Mouse (Mus musculus) small intestine, adult 2 months (tissue): ENCODE results near the gene Snupn.
"Not testable (repeated sequence)": the region's sequence is repeated elsewhere in the genome, so short reads cannot be mapped to it uniquely, and the experiment has no call there.

Experiments
- CTCF ChIP-seq: fragments of 200-500 bp; IDR thresholded peaks from 2 replicates; pipeline ENCODE4 v1.5.1; 2012; ENCODE audit warnings: low read depth, mild to moderate bottlenecking, control low read depth, inconsistent platforms, low read length, moderate library complexity, mixed read lengths; ENCODE audit not compliant: insufficient replicate concordance, insufficient read length; ENCODE audit errors: extremely low read depth
- POLR2A ChIP-seq: fragments of 200-500 bp; IDR thresholded peaks from 2 replicates; pipeline ENCODE4 v1.6.1; 2012; ENCODE audit warnings: low read depth, mild to moderate bottlenecking, control low read depth, inconsistent platforms, low read length, moderate library complexity

DNA sequence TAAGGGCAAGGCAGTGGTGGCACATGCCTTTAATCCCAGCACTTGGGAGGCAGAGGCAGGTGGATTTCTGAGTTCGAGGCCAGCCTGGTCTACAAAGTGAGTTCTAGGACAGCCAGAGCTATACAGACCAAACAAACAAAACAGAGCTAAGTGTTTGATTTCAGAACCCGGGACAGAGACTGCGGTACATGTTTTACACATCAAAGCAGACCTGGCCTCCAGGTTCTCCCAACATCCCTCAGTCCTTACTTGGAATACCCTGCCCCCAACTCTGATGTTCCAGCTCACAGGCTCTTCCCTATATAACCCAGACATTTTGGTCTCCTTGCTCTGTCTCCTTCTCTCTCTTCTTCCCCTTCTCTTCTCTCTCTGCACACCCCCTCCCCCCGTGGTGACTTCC, 40.7 kb upstream of the Snupn start:
- not testable (repeated sequence) for TF ChIP-seq CTCF, POLR2A
